Mouse (Mus musculus): ENCODE results near the gene Zswim4.

DNA sequence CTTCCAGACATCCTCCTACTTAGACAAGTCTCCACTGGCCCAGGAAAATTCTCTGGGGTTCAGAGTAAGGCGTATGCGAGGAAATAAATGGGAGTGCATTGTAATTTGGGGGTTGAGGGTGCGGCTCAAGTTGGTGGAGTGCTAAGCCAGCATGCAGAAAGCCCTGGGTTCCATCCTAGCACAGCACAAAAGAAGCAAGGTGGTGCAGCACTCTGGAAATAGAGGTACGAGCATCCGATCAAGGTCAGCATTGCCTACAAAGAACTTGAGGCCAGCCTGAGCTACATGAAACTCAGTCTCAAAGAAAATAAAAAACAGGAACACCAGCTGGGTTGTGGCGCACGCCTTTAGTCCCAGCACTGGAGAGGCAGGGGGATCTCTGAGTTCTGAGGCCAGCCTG, 51.7 kb downstream of the Zswim4 start, which contains the start of gene Nanos3:
- TF ChIP-seq TAL1 (IDR thresholded peaks at IDR 0.05; ENCODE audit: low read length): no peak
- no peak for TF ChIP-seq GATA1 (IDR thresholded peaks at IDR 0.05; ENCODE audit: low read length)

Measured in erythroblast, embryonic 14.5 days (primary cell).